Mouse (Mus musculus): ENCODE data around the gene Mapk1. TPM values are rescaled to one million over a fixed set of nuclear protein-coding genes. Genes with fewer than 3 reads are reported as not detected.
"Not testable (repeated sequence)": the region's sequence is repeated elsewhere in the genome, so short reads cannot be mapped to it uniquely, and the experiment has no call there.

The Mapk1 gene
- polyA plus RNA-seq, 1 experiment from 2014 or later: 187 TPM

DNA sequence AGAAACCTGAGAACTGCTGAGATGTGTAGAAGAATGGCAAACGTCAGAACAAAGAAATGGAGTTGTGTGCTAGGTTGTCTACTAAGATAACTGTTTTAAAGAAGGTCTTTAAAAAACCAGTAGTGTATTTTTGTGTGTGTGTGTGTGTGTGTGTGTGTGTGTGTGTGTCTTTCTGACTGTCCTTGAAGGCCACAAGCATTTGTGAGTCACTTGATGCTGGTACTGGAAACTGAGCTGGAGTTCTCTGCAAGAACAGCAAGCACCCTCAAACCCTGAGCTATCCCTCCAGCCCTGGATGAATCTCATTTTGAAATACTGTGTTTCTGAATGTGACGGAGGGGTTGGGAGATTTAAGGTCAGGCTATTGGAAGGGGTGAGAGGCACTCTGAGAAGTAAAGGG is 4.1 kb downstream of the Mapk1 start:
- H3K27ac ChIP-seq (replicated peaks): no peak overlapping the region
- no peaks in the 10 kb centered on the region for H3K9me3 ChIP-seq
- H3K4me2 ChIP-seq: no peak overlapping the region
- ATAC-seq (ENCODE audit: low FRiP score, low read depth): no peak
- WGBS: 80% methylated on average over 2 of the region's 2 CpGs
- no peak overlapping the region for H3K9ac ChIP-seq
- H3K4me1 ChIP-seq (replicated peaks): peaks cover 33% of the 10 kb centered on the region
- H3K36me3 ChIP-seq: no peaks in the 10 kb centered on the region
- H3K27me3 ChIP-seq: no peaks in the 10 kb centered on the region
- no peak overlapping the region for H3K4me3 ChIP-seq

DNA sequence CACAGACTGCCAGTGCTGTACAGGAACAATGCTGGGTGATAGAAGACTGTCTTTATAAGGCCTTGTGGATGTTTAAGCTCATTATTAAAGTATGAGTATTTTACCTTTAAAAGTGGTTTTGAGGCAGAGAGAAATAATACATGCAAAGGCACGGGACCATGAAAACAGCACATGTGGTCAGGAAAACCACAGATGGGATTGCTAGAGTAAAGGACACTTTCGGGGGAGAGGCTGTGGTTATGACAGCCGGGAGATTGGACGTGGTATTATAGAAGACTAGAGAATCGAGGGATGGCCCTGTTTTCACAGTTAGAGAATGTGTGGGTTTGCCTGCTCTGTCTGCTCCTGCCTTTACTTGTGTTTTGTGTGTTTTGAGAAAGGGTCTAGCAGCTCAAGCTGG is 5.7 kb downstream of the Mapk1 start:
- no peaks in the 10 kb centered on the region for H3K36me3 ChIP-seq
- no peak overlapping the region for H3K27ac ChIP-seq (replicated peaks)
- peaks cover 33% of the 10 kb centered on the region for H3K4me1 ChIP-seq (replicated peaks)
- no peaks in the 10 kb centered on the region for H3K9me3 ChIP-seq
- H3K4me3 ChIP-seq: no peak overlapping the region
- no peak for ATAC-seq (ENCODE audit: low FRiP score, low read depth)
- no peak overlapping the region for H3K4me2 ChIP-seq
- H3K9ac ChIP-seq: no peak overlapping the region
- 88% methylated on average over 5 of the region's 5 CpGs for WGBS
- no peaks in the 10 kb centered on the region for H3K27me3 ChIP-seq

DNA sequence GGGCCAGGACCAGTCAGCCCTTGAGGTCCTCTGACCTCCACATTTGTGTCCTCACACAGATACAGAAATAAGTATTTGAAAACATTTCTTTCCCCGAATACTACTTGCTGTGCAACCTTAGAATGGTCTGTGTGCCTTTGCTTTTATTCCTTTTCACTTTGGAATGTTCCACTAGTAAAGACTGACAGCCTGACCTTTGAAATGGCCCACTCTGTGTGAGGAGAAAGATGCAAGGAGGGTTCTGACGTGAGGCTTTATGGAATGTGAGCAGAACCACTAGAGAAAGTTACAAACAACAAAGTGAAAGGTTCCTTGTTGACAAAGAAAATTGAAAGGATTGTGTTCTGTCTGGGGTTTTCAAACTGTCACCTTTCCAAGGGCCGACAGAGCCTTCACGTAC is 6.8 kb downstream of the Mapk1 start:
- ATAC-seq (ENCODE audit: low FRiP score, low read depth): no peak
- Histone ChIP-seq H3K36me3 (no peaks in the 10 kb centered on the region), H3K9me3 (no peaks in the 10 kb centered on the region), H3K27ac (replicated peaks) (no peak overlapping the region), H3K27me3 (no peaks in the 10 kb centered on the region), H3K4me2 (no peak overlapping the region), H3K9ac (no peak overlapping the region), H3K4me1 (replicated peaks) (peaks cover 27% of the 10 kb centered on the region), H3K4me3 (no peak overlapping the region)
- WGBS: 75% methylated on average over 4 of the region's 4 CpGs

DNA sequence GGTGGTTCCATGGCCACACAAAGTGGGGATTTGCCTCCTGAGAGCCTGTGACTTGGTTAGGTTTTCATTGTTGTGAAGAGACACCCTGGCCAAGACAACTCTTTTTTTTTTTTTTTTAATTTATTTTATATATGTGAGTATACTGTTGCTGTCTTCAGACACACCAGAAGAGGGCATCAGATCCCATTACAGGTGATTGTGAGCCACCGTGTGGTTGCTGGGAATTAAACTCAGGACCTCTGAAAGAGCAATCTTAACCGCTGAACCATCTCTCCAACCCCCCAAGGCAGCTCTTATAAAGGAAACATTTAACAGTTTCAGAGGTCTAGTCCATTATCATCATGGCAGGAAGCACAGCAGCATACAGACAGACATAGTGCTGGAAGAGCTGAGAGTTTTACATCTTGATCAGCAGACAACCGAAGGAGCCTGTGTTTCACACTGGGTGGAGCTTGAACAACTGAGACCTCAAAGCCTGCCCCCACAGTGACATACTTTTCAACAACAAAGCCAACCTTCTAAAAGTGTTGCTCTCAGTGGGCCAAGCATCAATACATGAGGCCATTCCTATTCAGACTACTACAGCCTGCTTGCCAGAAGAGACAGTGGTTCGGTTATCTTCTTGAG is 11.4 kb downstream of the Mapk1 start:
- peaks cover 4% of the 10 kb centered on the region; the same call in 1 of the 2 replicates for H3K4me1 ChIP-seq (replicated peaks)
- no peaks in the 10 kb centered on the region for H3K36me3 ChIP-seq
- H3K9me3 ChIP-seq: no peaks in the 10 kb centered on the region
- WGBS: 82% methylated on average over 4 of the region's 4 CpGs
- no peak overlapping the region for H3K4me2 ChIP-seq
- H3K4me3 ChIP-seq: no peak overlapping the region
- ATAC-seq (ENCODE audit: low FRiP score, low read depth): no peak
- H3K9ac ChIP-seq: no peak overlapping the region
- H3K27ac ChIP-seq (replicated peaks): no peak overlapping the region
- H3K27me3 ChIP-seq: no peaks in the 10 kb centered on the region

DNA sequence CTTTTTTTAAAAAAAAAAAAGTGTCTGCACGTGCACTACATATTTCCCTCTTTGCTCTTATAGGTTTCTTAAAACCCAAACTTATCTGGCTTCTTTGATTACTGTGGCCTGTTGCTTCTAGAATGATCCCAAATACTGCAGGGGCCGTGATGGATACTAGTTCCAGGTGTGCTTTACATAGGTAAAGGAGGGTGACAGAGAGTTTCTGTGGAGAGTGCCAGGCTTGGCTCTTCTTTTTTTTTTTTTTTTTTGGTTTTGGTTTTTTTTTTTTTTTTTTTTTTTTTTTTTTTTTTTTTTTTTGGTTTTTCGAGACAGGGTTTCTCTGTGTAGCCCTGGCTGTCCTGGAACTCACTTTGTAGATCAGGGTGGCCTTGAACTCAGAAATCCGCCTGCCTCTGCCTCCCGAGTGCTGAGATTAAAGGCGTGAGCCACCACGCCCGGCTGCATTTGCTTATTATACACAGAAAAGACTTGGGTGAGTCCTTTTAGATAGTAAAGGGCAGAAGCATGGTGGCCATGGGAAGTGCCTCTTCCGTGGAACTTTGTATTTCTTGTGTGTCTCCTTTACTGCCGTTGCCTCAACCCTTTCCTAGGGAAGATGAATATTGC is 13.0 kb downstream of the Mapk1 start:
- not testable (repeated sequence) for ATAC-seq (ENCODE audit: low FRiP score, low read depth); H3K4me1 ChIP-seq (replicated peaks); H3K9me3 ChIP-seq; H3K36me3 ChIP-seq; H3K9ac ChIP-seq; H3K4me3 ChIP-seq; H3K4me2 ChIP-seq; H3K27me3 ChIP-seq; H3K27ac ChIP-seq (replicated peaks)
- 91% methylated on average over 10 of the region's 10 CpGs for WGBS

DNA sequence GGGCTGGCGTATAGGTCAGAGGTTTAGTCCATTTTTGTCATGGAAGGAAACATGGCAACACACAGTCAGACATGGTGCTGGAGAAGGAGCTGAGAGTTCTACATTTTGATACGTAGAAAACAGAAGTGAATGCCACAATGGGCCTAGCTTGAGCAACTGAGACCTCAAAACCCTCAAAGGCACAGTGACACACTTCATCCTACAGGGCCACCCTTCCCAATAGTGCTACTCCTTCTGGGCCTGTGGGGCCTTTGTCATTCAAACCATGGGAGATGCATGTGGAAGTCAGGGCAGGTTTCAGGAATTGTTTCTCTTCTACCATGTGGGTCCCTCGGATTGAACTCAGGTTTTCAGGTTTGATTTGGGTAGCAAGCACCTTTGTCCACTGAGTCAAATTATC is 17.9 kb downstream of the Mapk1 start:
- Histone ChIP-seq H3K9me3 (no peaks in the 10 kb centered on the region), H3K4me2 (no peak overlapping the region), H3K4me3 (no peak overlapping the region), H3K4me1 (replicated peaks) (no peaks in the 10 kb centered on the region; the same call in 1 of the 2 replicates), H3K36me3 (no peaks in the 10 kb centered on the region), H3K27ac (replicated peaks) (no peak overlapping the region), H3K27me3 (no peaks in the 10 kb centered on the region), H3K9ac (no peak overlapping the region)
- 94% methylated on average over 3 of the region's 3 CpGs for WGBS
- no peak for ATAC-seq (ENCODE audit: low FRiP score, low read depth)

DNA sequence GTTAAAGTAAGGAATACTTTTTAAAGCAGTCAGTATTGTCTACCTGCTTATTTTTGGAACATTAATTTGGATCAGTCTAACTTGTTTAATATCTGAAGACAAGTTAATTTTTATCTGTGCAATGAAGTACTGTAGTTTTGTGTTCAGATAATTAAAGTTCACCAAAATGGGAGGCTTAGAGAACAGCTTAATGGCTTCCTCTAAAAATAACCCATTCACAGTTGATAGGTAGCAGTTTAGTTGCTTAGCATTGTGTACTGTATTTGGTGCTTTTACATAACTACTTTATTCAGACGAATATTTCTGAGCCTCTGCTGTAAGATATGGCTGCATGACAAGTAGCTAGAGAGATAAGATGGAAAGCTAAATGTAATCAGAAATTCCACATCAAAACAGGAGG is 23.9 kb downstream of the Mapk1 start:
- H3K27me3 ChIP-seq: no peaks in the 10 kb centered on the region
- H3K4me2 ChIP-seq: no peak overlapping the region
- H3K9ac ChIP-seq: no peak overlapping the region
- H3K9me3 ChIP-seq: no peaks in the 10 kb centered on the region
- no peak overlapping the region for H3K4me3 ChIP-seq
- H3K36me3 ChIP-seq: no peaks in the 10 kb centered on the region
- H3K27ac ChIP-seq (replicated peaks): no peak overlapping the region
- 86% methylated on average over 1 of the region's 1 CpGs for WGBS
- ATAC-seq (ENCODE audit: low FRiP score, low read depth): no peak
- no peaks in the 10 kb centered on the region for H3K4me1 ChIP-seq (replicated peaks)

DNA sequence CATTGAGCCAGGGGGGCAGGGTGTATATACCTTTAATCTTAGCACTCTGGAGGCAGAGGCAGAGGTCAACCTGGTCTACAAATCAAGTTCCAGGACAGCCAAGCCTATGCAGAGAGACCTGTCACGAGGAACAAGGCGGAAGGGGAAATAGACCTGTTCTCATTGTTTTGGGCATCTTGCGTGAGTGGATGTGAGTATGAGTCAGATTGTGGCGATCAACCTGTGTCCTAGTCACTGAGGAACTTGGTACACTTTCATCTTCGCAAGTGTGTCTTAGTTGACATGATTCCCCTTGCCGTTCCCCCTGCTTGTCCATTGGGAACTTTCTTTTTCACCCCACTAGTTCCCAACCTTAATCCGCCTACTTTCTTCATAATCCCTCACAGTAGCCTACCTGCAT is 26.9 kb downstream of the Mapk1 start:
- Histone ChIP-seq H3K27ac (replicated peaks) (no peak overlapping the region), H3K4me1 (replicated peaks) (no peaks in the 10 kb centered on the region), H3K9me3 (no peaks in the 10 kb centered on the region), H3K4me2 (no peak overlapping the region), H3K36me3 (no peaks in the 10 kb centered on the region), H3K4me3 (no peak overlapping the region), H3K27me3 (no peaks in the 10 kb centered on the region), H3K9ac (no peak overlapping the region)
- no peak for ATAC-seq (ENCODE audit: low FRiP score, low read depth)
- WGBS: 95% methylated on average over 7 of the region's 7 CpGs

DNA sequence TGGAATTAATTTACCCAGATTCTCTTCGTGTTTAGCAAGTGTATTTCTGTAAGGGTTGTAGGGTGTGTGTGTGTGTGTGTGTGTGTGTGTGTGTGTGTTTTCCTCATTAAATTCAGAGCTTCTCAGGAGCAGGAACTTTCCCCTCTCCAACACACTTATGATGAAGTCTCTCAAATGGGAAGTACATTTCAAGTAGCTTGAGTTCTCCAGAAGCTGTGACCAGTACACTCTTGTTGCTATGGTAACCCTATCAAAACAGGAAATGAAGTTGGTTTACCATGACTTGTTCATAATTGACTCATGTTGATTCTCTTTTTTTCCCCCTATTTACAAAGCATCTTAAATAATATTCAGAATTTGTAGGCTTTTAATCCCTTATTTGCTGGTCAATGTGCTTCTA is 29.4 kb downstream of the Mapk1 start:
- Histone ChIP-seq H3K9ac (no peak overlapping the region), H3K4me1 (replicated peaks) (no peaks in the 10 kb centered on the region), H3K36me3 (peaks cover 2% of the 10 kb centered on the region; the same call in 1 of the 2 replicates), H3K4me2 (no peak overlapping the region), H3K27me3 (no peaks in the 10 kb centered on the region), H3K4me3 (no peak overlapping the region), H3K9me3 (no peaks in the 10 kb centered on the region), H3K27ac (replicated peaks) (no peak overlapping the region)
- no peak for ATAC-seq (ENCODE audit: low FRiP score, low read depth)
- 90% methylated on average over 1 of the region's 1 CpGs for WGBS

DNA sequence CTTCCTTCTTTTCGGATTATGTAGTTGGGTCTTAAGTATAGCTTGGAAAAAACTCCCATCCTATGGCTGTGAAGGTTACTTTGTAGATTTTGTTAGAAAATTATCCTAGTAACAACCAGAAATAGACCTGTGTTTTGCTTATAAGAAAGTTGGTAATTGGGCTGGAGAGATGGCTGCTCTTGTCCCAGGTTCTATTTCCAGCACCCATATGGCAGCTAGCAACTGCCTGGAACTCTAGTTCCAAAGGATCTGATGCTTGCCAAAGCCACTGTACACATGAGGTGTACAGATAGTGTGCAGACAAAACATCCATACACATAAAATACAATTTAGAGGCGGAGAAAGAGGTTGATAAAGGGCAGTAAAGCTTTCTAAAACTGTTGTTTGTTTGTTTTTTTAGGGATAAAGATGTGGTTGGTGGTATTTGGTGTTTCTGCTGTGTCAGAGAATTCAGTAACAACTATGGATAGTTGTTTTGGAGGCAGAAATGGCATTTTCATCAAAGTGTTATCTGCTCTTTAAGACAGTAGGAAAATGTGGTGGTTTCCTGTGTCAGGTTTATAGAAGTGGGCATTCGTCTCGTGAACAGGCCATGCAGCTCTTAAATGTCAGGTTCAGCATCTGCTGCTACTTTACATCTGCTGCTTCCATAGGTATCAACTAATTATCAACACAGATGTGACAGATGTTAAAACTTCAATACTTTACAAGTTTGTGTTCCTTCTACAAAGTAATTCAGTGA is 32.1 kb downstream of the Mapk1 start:
- no peak overlapping the region for H3K4me3 ChIP-seq
- 89% methylated on average over 4 of the region's 4 CpGs for WGBS
- no peaks in the 10 kb centered on the region for H3K27me3 ChIP-seq
- ATAC-seq (ENCODE audit: low FRiP score, low read depth): no peak
- no peak overlapping the region for H3K4me2 ChIP-seq
- no peak overlapping the region for H3K27ac ChIP-seq (replicated peaks)
- peaks cover 19% of the 10 kb centered on the region for H3K36me3 ChIP-seq
- H3K9ac ChIP-seq: no peak overlapping the region
- H3K4me1 ChIP-seq (replicated peaks): no peaks in the 10 kb centered on the region
- no peaks in the 10 kb centered on the region for H3K9me3 ChIP-seq

DNA sequence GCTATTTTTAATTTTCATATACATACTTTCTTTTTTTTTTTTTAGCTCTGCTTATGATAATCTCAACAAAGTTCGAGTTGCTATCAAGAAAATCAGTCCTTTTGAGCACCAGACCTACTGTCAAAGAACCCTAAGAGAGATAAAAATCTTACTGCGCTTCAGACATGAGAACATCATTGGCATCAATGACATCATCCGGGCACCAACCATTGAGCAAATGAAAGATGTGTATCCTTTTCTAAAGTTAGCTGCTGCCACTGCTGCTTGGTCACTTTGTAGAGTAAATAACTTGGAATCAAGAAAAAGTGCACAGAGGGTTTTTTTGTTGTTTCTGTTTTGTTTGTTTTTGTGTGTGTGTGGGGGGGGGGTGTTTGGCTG is 32.7 kb downstream of the Mapk1 start:
- H3K27me3 ChIP-seq: no peaks in the 10 kb centered on the region
- H3K9ac ChIP-seq: no peak overlapping the region
- no peak overlapping the region for H3K27ac ChIP-seq (replicated peaks)
- H3K4me2 ChIP-seq: no peak overlapping the region
- no peaks in the 10 kb centered on the region for H3K9me3 ChIP-seq
- no peaks in the 10 kb centered on the region for H3K4me1 ChIP-seq (replicated peaks)
- 97% methylated on average over 3 of the region's 3 CpGs for WGBS
- no peak for ATAC-seq (ENCODE audit: low FRiP score, low read depth)
- peaks cover 20% of the 10 kb centered on the region for H3K36me3 ChIP-seq
- H3K4me3 ChIP-seq: no peak overlapping the region

DNA sequence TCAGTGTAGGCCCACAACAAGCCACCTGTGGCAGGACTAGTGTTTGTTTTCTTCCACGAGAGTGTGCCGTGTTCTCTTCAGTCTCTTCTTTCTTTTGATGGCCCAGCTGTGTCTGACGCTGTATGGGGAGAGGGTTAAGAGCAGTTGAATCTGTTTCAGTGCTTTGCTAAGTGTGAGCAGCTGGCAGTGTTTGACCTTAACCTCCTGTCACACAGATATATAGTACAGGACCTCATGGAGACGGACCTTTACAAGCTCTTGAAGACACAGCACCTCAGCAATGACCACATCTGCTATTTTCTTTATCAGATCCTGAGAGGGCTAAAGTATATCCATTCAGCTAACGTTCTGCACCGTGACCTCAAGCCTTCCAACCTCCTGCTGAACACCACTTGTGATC is 34.9 kb downstream of the Mapk1 start:
- Histone ChIP-seq H3K36me3 (peaks cover 23% of the 10 kb centered on the region), H3K4me2 (no peak overlapping the region), H3K4me3 (no peak overlapping the region), H3K9me3 (no peaks in the 10 kb centered on the region), H3K27me3 (no peaks in the 10 kb centered on the region), H3K4me1 (replicated peaks) (no peaks in the 10 kb centered on the region), H3K9ac (no peak overlapping the region), H3K27ac (replicated peaks) (no peak overlapping the region)
- 83% methylated on average over 6 of the region's 6 CpGs for WGBS
- no peak for ATAC-seq (ENCODE audit: low FRiP score, low read depth)

Data from hindbrain, embryonic 15.5 days (tissue).